Mouse (Mus musculus) layer of hippocampus, adult 11-12 months (tissue): ENCODE results near the gene Dnajb14.
"Not testable (repeated sequence)": the region's sequence is repeated elsewhere in the genome, so short reads cannot be mapped to it uniquely, and the experiment has no call there.

Source experiments
- DNase-seq: peaks from one replicate; pipeline ENCODE4 v3.0.0; 2022; ENCODE audit warnings: low spot score

Dnajb14 gene

DNA sequence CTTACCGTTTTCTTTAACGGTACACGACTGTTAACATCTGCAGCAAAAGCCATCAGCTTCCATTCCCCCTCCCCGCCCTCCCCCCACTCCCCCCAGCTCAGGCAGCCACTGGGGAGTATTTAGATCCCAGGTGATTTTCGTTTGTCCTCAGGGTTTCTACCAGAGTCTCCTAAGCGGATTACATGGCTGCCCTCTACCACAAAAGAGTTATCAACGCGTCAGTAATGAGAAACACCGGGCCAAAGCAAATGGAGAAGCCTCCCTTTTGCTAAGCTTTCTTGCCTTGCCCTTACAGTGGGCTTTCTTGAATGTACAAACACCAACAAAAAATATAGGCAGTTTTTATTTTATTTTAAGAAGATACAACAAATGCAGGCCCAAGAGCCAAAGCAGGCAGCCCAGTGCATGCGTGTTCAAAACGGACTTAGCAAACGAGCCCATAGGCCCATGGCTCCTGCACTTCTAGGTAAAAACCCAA is 50.3 kb downstream of the Dnajb14 start:
- no peak for DNase-seq

DNA sequence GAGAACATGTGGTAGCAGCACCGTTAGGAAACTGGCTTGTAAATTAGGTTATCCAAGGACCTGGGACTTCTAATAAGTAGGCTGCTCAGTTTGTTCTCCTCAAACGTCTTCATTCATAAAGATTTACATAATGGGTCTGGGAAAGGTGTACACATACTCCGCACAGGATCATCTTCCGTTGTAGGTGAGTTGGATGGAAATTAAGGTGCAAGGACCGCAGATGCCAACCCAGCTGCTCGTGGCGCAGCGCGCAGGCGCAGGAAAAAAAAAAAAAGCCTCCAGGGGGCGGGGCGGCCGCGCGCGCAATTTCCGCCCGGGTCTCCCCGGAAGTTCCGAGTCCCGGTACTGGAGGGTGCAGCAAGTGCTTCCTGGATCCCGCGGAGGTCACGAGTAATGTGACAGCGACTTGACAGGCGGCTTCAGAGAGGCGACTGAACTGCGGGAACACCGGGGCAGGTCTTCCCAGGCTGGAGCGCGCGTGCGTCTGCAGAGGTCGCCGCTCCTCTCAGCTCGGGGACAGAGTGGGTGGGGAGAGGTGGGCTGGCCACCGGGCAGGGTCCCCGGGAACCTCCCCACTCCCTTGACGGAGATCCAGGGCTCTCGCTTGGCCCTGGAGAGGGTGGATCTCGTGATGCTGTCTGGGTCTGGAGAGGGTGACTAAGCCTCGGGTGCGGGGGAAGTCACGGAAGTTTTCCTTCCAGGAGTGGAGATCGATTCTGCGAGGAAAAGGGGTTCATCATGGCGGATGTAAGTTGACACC is 50.9 kb downstream of the Dnajb14 start, which contains the start of gene Lamtor3:
Lamtor3 (plus strand) TSS at position 335 of the 760 bp plus-strand sequence.
- DNase-seq: peak; percentile 85

DNA sequence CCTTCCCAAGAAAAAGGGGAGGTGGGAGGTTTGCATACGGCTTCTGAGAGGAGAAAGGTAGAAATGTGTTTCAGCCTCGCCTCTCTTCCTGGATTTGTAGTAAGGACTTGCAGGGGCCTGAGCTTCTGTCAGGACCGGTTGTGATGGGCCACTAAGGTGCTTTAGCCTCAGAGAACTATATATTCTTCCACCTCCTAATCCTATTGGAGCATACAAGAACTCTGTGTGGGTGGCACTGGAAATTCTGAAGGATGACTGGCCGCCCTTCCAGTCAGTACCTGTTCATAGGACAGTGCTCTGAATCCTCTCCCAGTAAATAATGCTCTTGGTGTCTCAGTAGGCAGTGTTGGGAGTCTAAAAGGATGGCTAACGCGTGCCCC is 51.4 kb downstream of the Dnajb14 start:
- DNase-seq: no peak

GRCm38 (mm10) chr3:137919398-137919797 is 51.9 kb downstream of the Dnajb14 start:
- no peak for DNase-seq

DNA sequence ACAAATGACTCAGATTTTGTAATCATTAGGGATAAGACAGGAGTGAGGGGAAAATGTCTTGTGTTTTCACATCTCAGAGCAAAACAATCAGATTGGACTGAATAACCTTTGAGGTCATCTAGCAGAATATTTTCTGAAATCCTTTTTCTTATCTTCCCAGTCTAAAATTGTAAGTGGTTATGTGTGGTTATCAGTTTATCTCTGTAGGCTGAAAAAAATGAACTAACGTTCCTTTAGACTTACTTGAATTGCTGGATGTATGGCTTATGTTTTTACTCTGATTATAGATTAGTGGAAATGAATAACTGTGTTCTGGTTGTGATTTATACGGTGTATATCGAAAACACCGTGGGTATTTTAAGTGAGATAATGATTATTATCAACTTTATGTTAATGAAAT is 53.1 kb downstream of the Dnajb14 start:
- DNase-seq: no peak

- DNase-seq: no peak
Measured at GRCm38 (mm10) chr3:137927010-137927409, 59.5 kb downstream of the Dnajb14 start.

GRCm38 (mm10) chr3:137929940-137930339 is 62.5 kb downstream of the Dnajb14 start:
- DNase-seq: no peak

DNA sequence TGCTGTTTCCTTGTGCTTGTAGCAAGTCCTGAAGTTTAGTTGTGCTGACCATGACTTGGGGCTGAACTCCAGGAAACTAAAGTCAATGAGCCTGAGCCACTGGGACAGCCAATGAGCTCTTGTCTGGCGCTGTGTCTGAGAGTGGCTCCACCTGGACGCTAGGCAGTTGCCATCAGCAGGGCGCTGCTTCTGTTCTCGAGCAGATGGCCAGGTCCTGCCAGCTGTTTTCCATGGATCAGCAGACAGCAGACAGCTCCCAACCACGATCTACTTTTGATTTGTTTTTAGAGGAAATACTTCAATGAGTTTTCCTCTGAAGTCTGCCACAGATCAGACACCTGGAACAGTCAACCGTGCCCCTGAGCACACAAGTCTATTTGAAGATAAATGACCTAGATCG is 65.3 kb downstream of the Dnajb14 start:
- no peak for DNase-seq

DNA sequence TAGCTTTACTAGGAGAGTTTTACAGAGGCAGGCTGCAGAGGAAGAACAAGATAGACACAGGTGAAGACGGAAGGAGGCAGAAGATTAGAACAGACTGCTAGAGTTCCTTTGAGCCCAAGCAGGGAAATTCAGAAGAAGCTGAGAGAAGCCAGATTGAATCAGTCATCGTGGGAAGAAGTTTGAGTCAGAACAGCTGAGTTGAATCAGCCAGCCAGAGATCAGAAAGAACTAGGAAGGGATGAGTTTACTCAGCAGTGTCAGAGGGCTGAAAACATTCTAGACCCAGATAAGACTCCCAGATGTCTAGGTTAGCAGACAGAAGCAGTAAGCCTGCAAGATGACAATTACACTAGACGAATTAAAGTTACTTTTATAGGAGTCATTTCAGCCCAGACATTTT is 66.5 kb downstream of the Dnajb14 start:
- DNase-seq: no peak

DNA sequence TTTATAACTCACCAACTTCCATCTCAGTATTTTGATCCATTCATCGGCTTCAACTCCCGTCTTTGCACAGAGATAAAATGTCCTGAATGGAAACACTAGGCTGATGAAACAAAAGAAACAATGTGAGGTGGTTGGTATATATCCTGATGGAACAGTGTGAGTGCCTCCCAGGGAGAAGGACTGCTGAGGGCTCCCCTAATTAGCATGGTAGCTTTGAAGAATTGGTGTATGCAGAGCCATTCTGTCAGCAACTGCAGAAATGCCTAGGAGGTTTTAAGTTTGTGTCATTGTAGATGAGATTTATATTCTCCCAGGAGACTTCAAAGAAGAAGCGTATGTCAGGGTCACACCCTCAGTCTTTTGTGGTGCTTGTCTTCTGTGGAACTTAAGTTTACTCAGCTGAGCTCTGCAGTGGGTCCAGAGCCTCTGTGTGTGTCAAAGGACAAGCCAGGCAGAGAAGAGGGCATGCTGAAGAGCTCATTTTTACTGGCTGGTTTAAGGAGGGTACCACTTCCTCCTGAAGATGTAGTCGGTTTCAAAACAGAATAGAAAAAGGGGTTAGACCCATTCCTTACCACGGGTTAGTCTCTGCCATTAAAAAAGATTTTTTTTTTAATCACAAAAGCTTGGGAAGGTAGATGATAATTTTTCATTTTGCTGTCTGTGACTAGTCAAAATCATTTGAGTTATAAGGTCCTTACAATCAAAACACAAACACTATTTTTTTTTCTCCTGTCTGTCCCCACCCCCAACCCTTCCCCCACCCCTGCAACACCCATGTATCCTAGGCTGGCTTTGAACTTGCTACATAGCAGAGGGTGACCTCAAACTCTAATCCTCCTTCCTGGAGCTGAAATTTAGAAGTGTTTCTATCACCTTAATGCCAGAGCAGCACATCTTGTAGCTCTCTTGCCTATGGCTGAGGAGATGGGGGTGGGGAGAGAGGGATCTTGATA is 68.4 kb downstream of the Dnajb14 start:
- DNase-seq: no peak

- DNase-seq: no peak
Measured at GRCm38 (mm10) chr3:137936541-137936940, 69.1 kb downstream of the Dnajb14 start.

DNA sequence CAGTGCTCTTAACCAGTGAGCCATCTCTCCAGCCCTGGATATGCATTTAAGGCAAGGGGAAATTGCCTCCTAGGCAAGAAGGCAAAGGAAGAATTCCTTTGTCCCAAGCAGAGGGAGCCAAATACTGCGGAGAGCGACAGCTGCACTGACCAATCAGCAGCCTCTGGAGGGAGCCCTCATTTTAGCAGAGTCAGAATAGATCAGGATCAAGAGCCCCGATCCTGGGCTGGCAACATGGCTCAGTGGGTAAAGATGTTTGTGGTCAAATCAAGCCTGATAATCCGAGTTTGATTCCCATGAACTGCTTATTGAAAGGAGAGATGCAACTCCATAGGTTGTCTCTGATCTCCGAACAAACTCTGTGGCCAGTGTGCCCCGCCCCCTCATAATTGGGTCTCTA is 71.1 kb downstream of the Dnajb14 start:
- no peak for DNase-seq

GRCm38 (mm10) chr3:137940757-137941156 is 73.3 kb downstream of the Dnajb14 start:
- no peak for DNase-seq

- DNase-seq: no peak
Measured at GRCm38 (mm10) chr3:137941555-137941954, 74.1 kb downstream of the Dnajb14 start.

DNA sequence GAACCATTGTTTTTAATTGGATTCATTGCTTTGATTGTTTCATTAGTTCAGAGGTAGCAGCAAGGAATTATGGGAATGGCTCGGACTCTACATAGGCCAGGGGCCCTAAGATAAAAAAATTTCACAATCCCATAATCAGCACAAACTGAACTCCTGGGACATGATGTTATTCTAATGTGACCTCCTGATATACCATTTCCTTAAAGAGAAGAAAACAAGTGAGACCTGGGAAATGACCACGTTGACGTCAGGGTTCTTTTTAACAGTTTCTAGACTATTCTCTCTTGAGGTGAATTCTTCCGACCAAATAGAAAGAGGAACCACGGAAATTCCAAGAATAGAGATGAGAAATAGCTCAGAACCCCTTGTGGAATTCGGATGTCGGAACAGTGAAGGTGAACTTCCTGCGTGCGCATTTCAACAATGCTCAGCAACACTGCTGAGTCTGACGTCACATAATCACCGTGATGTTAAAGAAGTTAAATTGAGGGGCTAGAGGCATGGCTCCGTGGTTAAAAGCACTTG is 74.7 kb downstream of the Dnajb14 start:
- DNase-seq: no peak

- DNase-seq: no peak
Measured at GRCm38 (mm10) chr3:137943737-137944154, 76.3 kb downstream of the Dnajb14 start.

GRCm38 (mm10) chr3:137946827-137947226 is 79.4 kb downstream of the Dnajb14 start:
- DNase-seq: no peak

- no peak for DNase-seq
Measured at GRCm38 (mm10) chr3:137947525-137947924, 80.0 kb downstream of the Dnajb14 start.

GRCm38 (mm10) chr3:137950191-137950885 is 82.9 kb downstream of the Dnajb14 start:
- DNase-seq: no peak

- not testable (repeated sequence) for DNase-seq
Measured at GRCm38 (mm10) chr3:137951302-137951701, 83.8 kb downstream of the Dnajb14 start.

DNA sequence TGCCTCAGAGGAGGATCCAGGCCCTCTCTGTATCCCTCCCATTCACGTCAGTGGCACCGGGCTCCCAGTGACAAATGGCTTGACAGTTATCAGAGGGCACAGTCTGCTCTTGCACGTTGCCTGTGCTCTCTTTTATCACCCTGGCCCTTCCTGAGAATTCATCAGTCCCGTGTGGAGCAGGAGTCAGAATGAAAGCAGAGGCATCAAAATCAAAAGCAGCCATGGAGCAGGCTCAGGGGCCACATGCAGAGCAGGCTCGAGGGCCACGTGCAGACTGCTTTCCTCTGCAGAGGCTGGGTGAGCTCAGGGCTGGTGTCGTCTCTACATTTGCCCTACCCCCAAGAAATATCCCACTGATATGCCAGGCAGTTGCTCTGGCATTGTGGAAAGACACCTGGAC is 84.3 kb downstream of the Dnajb14 start:
- DNase-seq: no peak
